Mouse (Mus musculus): ENCODE results near the gene Akr1c12. TPM values are rescaled to one million over a fixed set of nuclear protein-coding genes. Genes with fewer than 3 reads are reported as not detected.

Akr1c12 gene
- not detected in 2 replicates for polyA plus RNA-seq (2012; ENCODE audit: low replicate concordance)

DNA sequence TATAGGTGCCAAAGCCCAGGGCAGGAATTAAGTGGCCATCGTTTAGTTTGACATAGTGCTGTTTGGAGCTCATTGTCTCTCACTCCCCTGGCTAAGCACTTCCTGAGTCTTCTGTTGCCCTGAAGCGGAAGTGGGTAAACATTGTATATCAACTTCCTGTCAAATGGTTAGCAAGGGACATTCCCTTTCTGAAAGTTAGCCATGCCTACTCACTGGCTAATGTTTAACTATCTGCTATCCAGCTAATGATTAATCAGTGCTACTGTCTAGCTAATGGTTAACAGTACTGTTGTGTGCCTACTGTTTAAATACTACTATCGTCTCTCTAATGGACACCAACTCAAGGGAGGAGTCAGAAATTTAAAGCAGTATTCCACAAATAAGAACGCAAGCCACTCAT lies at the start of gene Akr1c12:
Gene Akr1c12 (minus strand): TSS at position 150 of the 400 bp plus-strand sequence.

GRCm38 (mm10) chr13:4228441-4228840 lies 50.8 kb downstream of the Akr1c12 start, which contains the start of gene Akr1c19:
TSS of gene Akr1c19 (plus strand) at chr13:4228700.

Other genes starting within 250 kb of the Akr1c12 start
- not detected in 2 replicates for gene Akr1c14, start 230.4 kb downstream of the Akr1c12 start, polyA plus RNA-seq (2012; ENCODE audit: low replicate concordance)
- not detected in 2 replicates for gene Akr1c18, start 128.8 kb downstream of the Akr1c12 start, polyA plus RNA-seq (2012; ENCODE audit: low replicate concordance)
- gene Akr1c13, start 88.3 kb downstream of the Akr1c12 start, polyA plus RNA-seq (2012; ENCODE audit: low replicate concordance): 0.38 TPM in 1 of 2 replicates, not detected in the other
- gene Akr1c19, start 50.7 kb downstream of the Akr1c12 start, polyA plus RNA-seq (2012; ENCODE audit: low replicate concordance): not detected in 2 replicates
- gene Akr1c6, start 154.9 kb upstream of the Akr1c12 start, polyA plus RNA-seq (2012; ENCODE audit: low replicate concordance): not detected in 2 replicates
- gene Akr1c20, start 243.9 kb upstream of the Akr1c12 start, polyA plus RNA-seq (2012; ENCODE audit: low replicate concordance): not detected in 2 replicates

All from leukemia stem cell, adult 10-12 weeks (primary cell).